24 mouse cellular contexts compared by ENCODE assay signal in the genomic region with DNA sequence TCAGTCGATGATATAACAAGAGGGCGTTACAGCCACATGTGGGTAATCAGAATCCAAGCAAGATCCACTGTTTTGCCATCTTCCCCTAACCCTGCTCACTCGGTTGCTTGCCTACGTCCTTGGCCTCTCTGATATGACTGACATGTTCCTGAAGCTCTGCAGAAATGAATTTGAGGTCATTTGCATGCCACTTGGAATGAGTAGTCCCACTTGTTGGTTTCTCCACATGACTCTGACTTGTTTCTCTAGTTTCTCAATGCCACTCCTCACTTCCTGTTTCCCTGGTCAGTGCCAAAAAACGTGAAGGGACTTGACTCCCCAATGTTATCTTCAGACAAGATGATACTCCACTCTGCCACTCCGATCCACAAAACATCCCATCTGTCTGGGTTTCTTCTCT. TPM values are rescaled to one million over a fixed set of nuclear protein-coding genes. Genes with fewer than 3 reads are reported as not detected.
A peak's percentile ranks its signal among the peaks of the same experiment; 100 is the strongest.
DNase-seq lines count a peak whose midpoint lies in the region; ATAC-seq and TF ChIP-seq lines count a peak whose summit lies in the region.
"Had no signal": no experiment of that assay in that cellular context is flagged by ENCODE, and none has a peak within 500 bp of the region (broad histone marks: within the 10 kb centered on the region; RNA-seq: fewer than 3 reads in every experiment).

No protein-coding gene starts in this region.

- H3K27ac ChIP-seq in CH12.LX (ENCODE audit: insufficient read depth, low read depth), result peak overlapping the region; percentile 79
- H3K27ac ChIP-seq: embryonic facial prominence, embryonic 12.5 days; layer of hippocampus, adult 2 months; limb, embryonic 13.5 days; liver, embryonic 13.5 days; lung, embryonic 15.5 days; midbrain, embryonic 12.5 days; neural tube, embryonic 13.5 days; stomach, embryonic 15.5 days had no signal

- H3K9me3 ChIP-seq in CH12.LX (replicated peaks; ENCODE audit: low read length), result no peaks in the 10 kb centered on the region
- H3K9me3 ChIP-seq: embryonic facial prominence, embryonic 12.5 days; limb, embryonic 13.5 days; liver, embryonic 13.5 days; lung, embryonic 15.5 days; midbrain, embryonic 12.5 days; neural tube, embryonic 13.5 days; stomach, embryonic 15.5 days had no signal

- ATAC-seq in common myeloid progenitor, adult 5-6 weeks (replicated peaks; ENCODE audit: low read depth, poor library complexity, severe bottlenecking), result 0 out of 2 replicates have a peak, but pooled peaks have one; percentile 32
- peak; percentile 59; the same call in 1 of the 2 replicates for ATAC-seq in monocyte, adult 5-6 weeks (replicated peaks; ENCODE audit: insufficient number of reproducible peaks, low FRiP score, low TSS enrichment, poor library complexity, severe bottlenecking)
- ATAC-seq: forebrain, embryonic 14.5 days had no signal

- in situ Hi-C loops in CH12.LX (cut with MboI; ENCODE audit: low pct_ligation_motif_present, low pct_unique_long_range_greater_than_20kb, low sequenced_read_pairs), result loop anchor here (25.0 kb wide), 1 partner anchor 154 kb away; a partner anchor contains a TSS

- TF ChIP-seq RAD21 in CH12.LX (IDR thresholded peaks at IDR 0.05; ENCODE audit: low read depth, low read length), result no peak; the same call in 1 of the 2 replicates

- TF ChIP-seq EP300 in CH12.LX (IDR thresholded peaks at IDR 0.05; ENCODE audit: low read length), result peak; percentile 84

- no peaks in the 10 kb centered on the region for H3K27me3 ChIP-seq in CH12.LX (replicated peaks)
- H3K27me3 ChIP-seq: embryonic facial prominence, embryonic 12.5 days; limb, embryonic 13.5 days; liver, embryonic 13.5 days; lung, embryonic 15.5 days; midbrain, embryonic 12.5 days; neural tube, embryonic 13.5 days; stomach, embryonic 15.5 days had no signal

- peak overlapping the region; percentile 82 for H3K4me2 ChIP-seq in CH12.LX (ENCODE audit: insufficient read depth, low read depth, poor library complexity, severe bottlenecking)
- H3K4me2 ChIP-seq: embryonic facial prominence, embryonic 12.5 days; limb, embryonic 13.5 days; liver, embryonic 13.5 days; lung, embryonic 15.5 days; midbrain, embryonic 12.5 days; neural tube, embryonic 13.5 days; stomach, embryonic 15.5 days had no signal

- H3K9ac ChIP-seq in CH12.LX (ENCODE audit: insufficient read depth, low read depth), result peak overlapping the region; percentile 48; the same call in 1 of the 2 replicates
- H3K9ac ChIP-seq: embryonic facial prominence, embryonic 12.5 days; limb, embryonic 13.5 days; liver, embryonic 13.5 days; lung, embryonic 15.5 days; midbrain, embryonic 12.5 days; neural tube, embryonic 13.5 days; stomach, embryonic 15.5 days had no signal

- dilution Hi-C loops in CH12.LX (cut with MboI; ENCODE audit: extremely low pct_ligation_motif_present, extremely low pct_unique_long_range_greater_than_20kb, low sequenced_read_pairs), result no loop called here

- H3K4me1 ChIP-seq in CH12.LX (ENCODE audit: control insufficient read depth in 1 of 2, insufficient read depth in 2 of 2), result peaks cover 4 to 33% of the 10 kb centered on the region in 2 experiments; a peak in 2 of 4 replicates
- H3K4me1 ChIP-seq: embryonic facial prominence, embryonic 12.5 days; limb, embryonic 13.5 days; lung, embryonic 15.5 days; stomach, embryonic 15.5 days had no signal

- TF ChIP-seq CTCF in CH12.LX (conservative IDR thresholded peaks at IDR 0.05 in 1 of 2, IDR thresholded peaks at IDR 0.05 in 1 of 2; ENCODE audit: low read depth in 2 of 2, low read length in 2 of 2), result no peak

- H3K79me2 ChIP-seq in CH12.LX (replicated peaks; ENCODE audit: control insufficient read depth, extremely low read depth, insufficient read depth, poor library complexity, severe bottlenecking), result no peaks in the 10 kb centered on the region

- peak overlapping the region in 1 of 3 experiments; percentile 32 for H3K4me3 ChIP-seq in CH12.LX (replicated peaks in 1 of 3; ENCODE audit: low read depth in 2 of 3, low read length in 2 of 3, poor library complexity in 1 of 3)
- H3K4me3 ChIP-seq: embryonic facial prominence, embryonic 12.5 days; erythroblast, embryonic 14.5 days; layer of hippocampus, adult 2 months; limb, embryonic 13.5 days; liver, embryonic 13.5 days; lung, embryonic 15.5 days; midbrain, embryonic 12.5 days; neural tube, embryonic 13.5 days; stomach, embryonic 15.5 days had no signal

- TF ChIP-seq POLR2A in CH12.LX (IDR thresholded peaks at IDR 0.05; ENCODE audit: low read depth, low read length), result no peak

- peak; percentile 27 for DNase-seq in lung, postnatal 36 days
- DNase-seq in lung, postnatal 10 days, result no peak
- DNase-seq in CH12.LX (ENCODE audit: extremely low read depth), result peak; percentile 77
- DNase-seq in frontal cortex, postnatal 10 days (ENCODE audit: low spot score in 2 of 2), result no peak
- no peak for DNase-seq in MN1 (ENCODE audit: low spot score)
- DNase-seq: cerebellum, adult 9-10 months; gastrocnemius, postnatal 25 days; heart, postnatal 10 days; kidney, adult 2 months; kidney, postnatal 14 days; layer of hippocampus, postnatal 36 days; liver, embryonic 13.5 days; right cerebral cortex, adult 18-20 months had no signal

- no peaks in the 10 kb centered on the region for H3K36me3 ChIP-seq in CH12.LX (replicated peaks in 1 of 2; ENCODE audit: control insufficient read depth in 1 of 2, insufficient read depth in 1 of 2, low read length in 1 of 2)
- H3K36me3 ChIP-seq: embryonic facial prominence, embryonic 12.5 days; limb, embryonic 13.5 days; liver, embryonic 13.5 days; lung, embryonic 15.5 days; midbrain, embryonic 12.5 days; neural tube, embryonic 13.5 days; stomach, embryonic 15.5 days had no signal

TF ChIP-seq in CH12.LX, 34 proteins besides CTCF, POLR2A, EP300 and RAD21 (continues in another document):
- peak; percentile 87 for TF ChIP-seq BHLHE40 (IDR thresholded peaks at IDR 0.05; ENCODE audit: low read depth, low read length)
- TF ChIP-seq JUND (conservative IDR thresholded peaks at IDR 0.05; ENCODE audit: low read depth, low read length), result peak; percentile 64; the same call in 1 of the 2 replicates
- peak; percentile 77 for TF ChIP-seq IRF4 (IDR thresholded peaks at IDR 0.05; ENCODE audit: low read depth, low read length)
- no peak for TF ChIP-seq ZNF384 (IDR thresholded peaks at IDR 0.05; ENCODE audit: low read depth, low read length)
- peak; percentile 51; the same call in 1 of the 2 replicates for TF ChIP-seq MXI1 (IDR thresholded peaks at IDR 0.05; ENCODE audit: low read depth, low read length)
- TF ChIP-seq MAFK (IDR thresholded peaks at IDR 0.05; ENCODE audit: insufficient replicate concordance, low read length), result no peak; the same call in 1 of the 2 replicates
- TF ChIP-seq ZC3H11A (IDR thresholded peaks at IDR 0.05; ENCODE audit: low read depth, low read length), result no peak
- TF ChIP-seq CHD1 (IDR thresholded peaks at IDR 0.05; ENCODE audit: low read depth, low read length), result no peak
- no peak for TF ChIP-seq NELFE (IDR thresholded peaks at IDR 0.05; ENCODE audit: low read depth, low read length)
- TF ChIP-seq ZMIZ1 (IDR thresholded peaks at IDR 0.05; ENCODE audit: low read depth, low read length), result no peak
- peak; percentile 63 for TF ChIP-seq ELF1 (IDR thresholded peaks at IDR 0.05; ENCODE audit: low read depth, low read length)
- no peak for TF ChIP-seq HCFC1 (IDR thresholded peaks at IDR 0.05; ENCODE audit: low read depth, low read length)
- TF ChIP-seq NRF1 (IDR thresholded peaks at IDR 0.05; ENCODE audit: low read depth, low read length), result no peak
- no peak for TF ChIP-seq SMC3 (IDR thresholded peaks at IDR 0.05; ENCODE audit: low read depth, low read length)
- TF ChIP-seq PAX5 (IDR thresholded peaks at IDR 0.05; ENCODE audit: low read length), result no peak
- no peak for TF ChIP-seq E2F4 (IDR thresholded peaks at IDR 0.05; ENCODE audit: insufficient replicate concordance, low read depth, low read length)
- 0 out of 2 replicates have a peak, but pooled peaks have one; percentile 34 for TF ChIP-seq MYC (IDR thresholded peaks at IDR 0.05; ENCODE audit: low read depth, low read length)
- no peak for TF ChIP-seq USF1 (IDR thresholded peaks at IDR 0.05; ENCODE audit: low read depth, low read length)
- no peak for TF ChIP-seq USF2 (conservative IDR thresholded peaks at IDR 0.05; ENCODE audit: low read depth, low read length)
- TF ChIP-seq POLR2AphosphoS2 (IDR thresholded peaks at IDR 0.05; ENCODE audit: low read depth, low read length), result no peak
- TF ChIP-seq ETS1 (conservative IDR thresholded peaks at IDR 0.05; ENCODE audit: low read depth, low read length), result peak; percentile 63; the same call in 1 of the 2 replicates
- peak; percentile 16; the same call in 1 of the 2 replicates for TF ChIP-seq MEF2A (IDR thresholded peaks at IDR 0.05; ENCODE audit: borderline replicate concordance, low read depth, low read length)
- TF ChIP-seq TCF12 (IDR thresholded peaks at IDR 0.05; ENCODE audit: low read depth, low read length), result 0 out of 2 replicates have a peak, but pooled peaks have one; percentile 33
- TF ChIP-seq ZKSCAN1 (IDR thresholded peaks at IDR 0.05; ENCODE audit: borderline replicate concordance, low read depth, low read length), result no peak
- 0 out of 2 replicates have a peak, but pooled peaks have one; percentile 35 for TF ChIP-seq CHD2 (IDR thresholded peaks at IDR 0.05; ENCODE audit: low read length)
- peak; percentile 59; the same call in 1 of the 2 replicates for TF ChIP-seq JUN (IDR thresholded peaks at IDR 0.05; ENCODE audit: insufficient read depth, low read depth, low read length)
- 0 out of 2 replicates have a peak, but pooled peaks have one; percentile 40 for TF ChIP-seq TBP (conservative IDR thresholded peaks at IDR 0.05; ENCODE audit: low read depth, low read length)
- TF ChIP-seq MAX (IDR thresholded peaks at IDR 0.05; ENCODE audit: low read length), result peak; percentile 44; the same call in 1 of the 2 replicates
- no peak for TF ChIP-seq KAT2A (IDR thresholded peaks at IDR 0.05; ENCODE audit: insufficient replicate concordance, low read length)
- TF ChIP-seq GABPA (IDR thresholded peaks at IDR 0.05; ENCODE audit: insufficient replicate concordance, low read depth, low read length), result no peak
- TF ChIP-seq UBTF (IDR thresholded peaks at IDR 0.05; ENCODE audit: low read depth, low read length), result no peak

RNA-seq across cellular contexts. Expression of a gene that starts 15.1 kb away (rescaled TPM):
- total RNA-seq in CH12.LX (2012; rRNA removed) (1.2 and 1.7 TPM in 2 replicates), CH12.LX (2014; rRNA removed) (1.5 and 2.2 TPM in 2 replicates)
- polyA plus RNA-seq in CH12.LX (2012; ENCODE audit: insufficient read length, low read depth), result 1.4 and 1.7 TPM in 2 replicates
- 1.7 TPM in 1 of 2 replicates, not detected in the other for total RNA-seq in common myeloid progenitor, adult 5-6 weeks (2017)
- total RNA-seq in monocyte, adult 5-6 weeks (2017), result 3.4 TPM in 1 of 3 replicates, not detected in the others
- polyA plus RNA-seq: erythroblast, embryonic 14.5 days had no signal

RNA-seq across cellular contexts. Expression of a gene that starts 36.9 kb away (rescaled TPM):
- 591 and 695 TPM in 2 replicates for total RNA-seq in CH12.LX (2012; rRNA removed)
- total RNA-seq in CH12.LX (2014; rRNA removed), result 1,083 and 1,177 TPM in 2 replicates
- polyA plus RNA-seq in CH12.LX (2012; ENCODE audit: insufficient read length, low read depth), result 878 and 881 TPM in 2 replicates
- 896 and 911 TPM in 2 replicates for total RNA-seq in common myeloid progenitor, adult 5-6 weeks (2017)
- 373 to 641 TPM (median 606 TPM) in 3 replicates for total RNA-seq in monocyte, adult 5-6 weeks (2017)

Comparison
In these comparisons a context has a peak if more than half of its experiments do, and no peak if none do; other contexts are left out.
1. DNase-seq: peak in lung, postnatal 36 days (single experiment) and CH12.LX (single experiment); none in lung, postnatal 10 days (single experiment), frontal cortex, postnatal 10 days (0 of 2) and MN1 (single experiment).